Mouse (Mus musculus) hindbrain, embryonic 16.5 days (tissue): Measurements from ENCODE around the gene Trnt1. TPM values are rescaled to one million over a fixed set of nuclear protein-coding genes. Genes with fewer than 3 reads are reported as not detected.
A peak's percentile ranks its signal among the peaks of the same experiment; 100 is the strongest.

Experiments
- ATAC-seq: fragments of 200-750 bp; cut with Nextera tagmentation; 2 replicates; pipeline ENCODE4 v1.8.0; 2017; ENCODE audit warnings: moderate TSS enrichment, moderate library complexity
- H3K27ac ChIP-seq: fragments of 300-500 bp; sonication (generic); 2 replicates; pipeline ENCODE4 v1.5.1; 2014; ENCODE audit warnings: low read depth, mild to moderate bottlenecking, control low read depth, low read length, moderate library complexity
- H3K27me3 ChIP-seq: fragments of 300-500 bp; sonication (generic); replicated peaks from 2 replicates; pipeline ENCODE4 v1.6.1; 2014; ENCODE audit warnings: low read length; ENCODE audit not compliant: control insufficient read depth, insufficient read depth
- H3K36me3 ChIP-seq: fragments of 300-500 bp; sonication (generic); 2 replicates; pipeline ENCODE4 v1.6.1; 2014; ENCODE audit warnings: mild to moderate bottlenecking, low read length, moderate library complexity, mixed read lengths; ENCODE audit not compliant: control insufficient read depth, insufficient read depth
- H3K4me1 ChIP-seq: fragments of 300-500 bp; sonication (generic); 2 replicates; pipeline ENCODE4 v1.6.1; 2014; ENCODE audit warnings: low read depth, low read length; ENCODE audit not compliant: control insufficient read depth, insufficient read depth
- H3K4me2 ChIP-seq: fragments of 300-500 bp; sonication (generic); 2 replicates; pipeline ENCODE4 v1.6.1; 2014; ENCODE audit warnings: mild to moderate bottlenecking, low read length, control low read depth, moderate library complexity
- H3K4me3 ChIP-seq: fragments of 300-500 bp; sonication (generic); 2 replicates; pipeline ENCODE4 v1.5.1; 2014; ENCODE audit warnings: mild to moderate bottlenecking, low read length, control low read depth, moderate library complexity
- H3K9ac ChIP-seq: fragments of 300-500 bp; sonication (generic); 2 replicates; pipeline ENCODE4 v1.6.1; 2014; ENCODE audit warnings: low read depth, mild to moderate bottlenecking, control low read depth, low read length, moderate library complexity
- H3K9me3 ChIP-seq: fragments of 300-500 bp; sonication (generic); 2 replicates; pipeline ENCODE4 v1.6.1; 2014; ENCODE audit warnings: mild to moderate bottlenecking, low read length, moderate library complexity; ENCODE audit not compliant: control insufficient read depth
- WGBS: fragments of 180-500 bp; shearing (Covaris S2); extraction: QIAGEN DNeasy Blood & Tissue Kit; methylation state at CpG from one replicate; pipeline ENCODE4 v1.1.7; 2014; 5-methylcytosine and 5-hydroxymethylcytosine counted together
- polyA plus RNA-seq: library from polyadenylated mRNA; unstranded; fragments of >200 nt; fragmentation: Nextera tagmentation; extraction: Ambion mirVana; gene quantifications from 2 replicates; pipeline ENCODE4 v1.2.1, GENCODE M21; 2015

Gene Trnt1
- polyA plus RNA-seq, 1 experiment from 2014 or later, result 61.9 TPM

DNA sequence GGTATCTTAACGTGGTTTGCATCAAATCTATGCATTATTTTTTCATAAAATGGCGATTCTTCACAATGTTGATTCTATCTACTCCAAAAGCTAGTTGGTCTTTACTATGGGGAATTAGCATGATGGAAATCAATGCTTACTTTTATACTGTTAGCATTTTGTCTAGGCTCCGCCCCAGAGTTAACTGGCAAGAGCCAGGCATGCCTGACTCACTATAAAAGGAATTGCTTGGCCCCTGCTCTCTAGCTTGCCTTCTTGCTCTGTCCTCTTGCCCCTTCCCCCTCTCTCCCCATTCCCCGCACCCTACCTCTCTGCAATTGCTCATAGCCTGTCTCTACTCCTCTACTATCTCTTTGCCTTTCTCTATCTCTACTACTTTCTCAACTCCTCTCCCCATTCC, 2.1 kb upstream of the Trnt1 start:
- H3K4me2 ChIP-seq, result no peak overlapping the region
- H3K4me1 ChIP-seq, result peaks cover 12% of the 10 kb centered on the region
- H3K27ac ChIP-seq, result no peak overlapping the region
- no peak overlapping the region for H3K9ac ChIP-seq
- no peaks in the 10 kb centered on the region for H3K27me3 ChIP-seq
- WGBS, result 75% methylated on average over 4 of the region's 4 CpGs
- no peak overlapping the region for H3K4me3 ChIP-seq
- H3K36me3 ChIP-seq, result 0 out of 2 replicates have a peak, but pooled peaks cover 2% of the 10 kb centered on the region
- no peaks in the 10 kb centered on the region for H3K9me3 ChIP-seq
- no peak for ATAC-seq

DNA sequence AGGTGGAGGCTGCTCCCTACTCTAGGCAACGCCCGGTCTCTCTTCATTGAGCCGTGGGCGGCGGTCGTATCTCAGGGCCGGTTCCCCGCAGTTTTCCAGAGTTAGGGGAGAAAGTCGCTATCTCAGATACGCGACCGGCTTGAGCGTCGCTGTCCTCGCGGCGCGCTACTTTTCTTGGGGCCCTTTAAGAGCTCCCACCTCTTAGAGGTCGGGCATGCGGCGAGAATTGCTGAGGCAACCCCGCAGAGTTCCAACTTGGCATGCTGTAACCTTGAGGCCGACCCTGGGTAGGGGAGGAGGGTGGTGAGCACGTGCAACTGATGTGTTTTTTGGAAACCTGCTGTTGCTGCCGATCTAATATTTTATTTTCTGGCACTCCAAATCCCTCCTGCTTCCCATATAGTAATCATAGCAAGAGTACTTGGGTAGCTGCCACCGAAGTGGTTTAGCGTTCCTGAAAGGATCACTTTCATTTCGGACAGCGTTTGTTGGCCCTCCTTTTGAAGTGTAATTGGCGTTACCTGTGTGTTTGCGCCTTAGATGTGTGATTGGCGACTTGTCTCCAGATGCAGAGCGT, 458 bp downstream of the Trnt1 start:
- H3K4me3 ChIP-seq, result peak overlapping the region; percentile 94
- 2% methylated on average over 33 of the region's 33 CpGs for WGBS
- no peaks in the 10 kb centered on the region for H3K27me3 ChIP-seq
- H3K4me1 ChIP-seq, result peaks cover 12% of the 10 kb centered on the region
- H3K27ac ChIP-seq, result 0 out of 2 replicates have a peak overlapping the region, but pooled peaks have one; percentile 0
- peak overlapping the region; percentile 97 for H3K4me2 ChIP-seq
- ATAC-seq, result no peak
- peaks cover 5% of the 10 kb centered on the region; the same call in 1 of the 2 replicates for H3K36me3 ChIP-seq
- peak overlapping the region; percentile 76 for H3K9ac ChIP-seq
- H3K9me3 ChIP-seq, result no peaks in the 10 kb centered on the region

DNA sequence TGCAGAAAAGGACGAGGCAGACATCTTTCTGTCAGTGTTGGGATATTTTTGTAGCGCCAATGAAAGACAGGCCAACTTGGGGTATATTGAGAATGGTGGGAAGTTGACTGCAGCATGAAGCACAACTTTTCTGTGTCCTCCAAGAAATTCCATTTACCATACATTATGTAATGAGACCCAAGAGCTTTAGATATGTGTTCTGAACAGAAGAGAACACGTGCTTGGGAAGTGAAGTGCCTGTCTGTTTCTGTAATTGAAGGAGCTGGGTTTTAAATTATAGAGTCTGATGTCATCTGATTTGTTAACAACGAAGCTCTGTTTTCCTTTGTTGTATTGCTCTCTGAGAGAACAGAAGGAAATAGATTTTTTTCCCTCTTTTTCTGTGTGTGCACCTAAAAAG, 1.1 kb downstream of the Trnt1 start:
- H3K9ac ChIP-seq, result no peak overlapping the region; the same call in 1 of the 2 replicates
- no peak for ATAC-seq
- H3K4me2 ChIP-seq, result peak overlapping the region; percentile 97
- no peaks in the 10 kb centered on the region for H3K9me3 ChIP-seq
- peaks cover 5% of the 10 kb centered on the region; the same call in 1 of the 2 replicates for H3K36me3 ChIP-seq
- 52% methylated on average over 4 of the region's 4 CpGs for WGBS
- peaks cover 12% of the 10 kb centered on the region for H3K4me1 ChIP-seq
- H3K27ac ChIP-seq, result no peak overlapping the region
- no peaks in the 10 kb centered on the region for H3K27me3 ChIP-seq
- H3K4me3 ChIP-seq, result peak overlapping the region; percentile 94

DNA sequence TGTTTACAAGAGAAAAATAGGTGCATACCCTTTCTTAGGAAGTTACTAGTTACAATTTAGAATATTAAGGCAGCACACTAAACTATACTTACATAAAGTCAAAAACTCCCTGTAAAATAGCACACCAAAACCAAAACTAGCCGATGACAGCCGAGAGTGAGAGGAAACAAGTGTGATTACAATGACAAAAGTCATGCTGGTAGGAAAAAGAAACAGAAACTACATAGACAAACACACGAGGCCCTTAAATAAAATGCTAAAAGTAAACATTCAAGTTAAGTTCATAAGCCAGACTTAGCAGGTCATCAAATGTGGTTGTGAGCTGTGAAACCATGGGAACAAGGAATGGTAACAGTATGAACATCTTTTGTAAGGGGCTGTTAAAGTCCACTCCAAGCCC, 18.2 kb downstream of the Trnt1 start:
- WGBS, result 90% methylated on average over 3 of the region's 3 CpGs
- H3K9ac ChIP-seq, result no peak overlapping the region
- H3K4me2 ChIP-seq, result no peak overlapping the region
- H3K27ac ChIP-seq, result no peak overlapping the region
- H3K4me3 ChIP-seq, result no peak overlapping the region
- H3K27me3 ChIP-seq, result no peaks in the 10 kb centered on the region
- no peaks in the 10 kb centered on the region for H3K4me1 ChIP-seq
- no peaks in the 10 kb centered on the region for H3K9me3 ChIP-seq
- H3K36me3 ChIP-seq, result peaks cover 17% of the 10 kb centered on the region
- no peak for ATAC-seq

DNA sequence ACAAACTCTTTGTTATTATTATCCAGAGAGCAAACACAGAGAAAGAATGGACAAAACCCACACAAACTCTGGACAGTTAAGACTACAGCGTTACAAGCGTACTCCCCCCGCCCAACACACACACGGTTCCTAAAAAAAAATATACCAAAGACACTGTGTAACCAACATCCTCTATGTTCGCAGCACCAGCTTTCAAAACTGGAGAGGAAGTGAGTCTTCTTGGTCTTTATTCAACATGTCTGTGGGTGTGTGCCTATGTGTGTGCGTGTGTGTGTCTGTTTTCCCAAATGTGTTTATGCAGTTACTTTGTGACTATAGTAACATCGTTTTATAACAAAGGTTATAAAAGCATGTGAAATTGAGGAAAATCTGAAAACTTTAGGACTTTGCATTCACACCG, 22.5 kb downstream of the Trnt1 start:
- WGBS, result 92% methylated on average over 8 of the region's 8 CpGs
- peaks cover 22% of the 10 kb centered on the region for H3K36me3 ChIP-seq

DNA sequence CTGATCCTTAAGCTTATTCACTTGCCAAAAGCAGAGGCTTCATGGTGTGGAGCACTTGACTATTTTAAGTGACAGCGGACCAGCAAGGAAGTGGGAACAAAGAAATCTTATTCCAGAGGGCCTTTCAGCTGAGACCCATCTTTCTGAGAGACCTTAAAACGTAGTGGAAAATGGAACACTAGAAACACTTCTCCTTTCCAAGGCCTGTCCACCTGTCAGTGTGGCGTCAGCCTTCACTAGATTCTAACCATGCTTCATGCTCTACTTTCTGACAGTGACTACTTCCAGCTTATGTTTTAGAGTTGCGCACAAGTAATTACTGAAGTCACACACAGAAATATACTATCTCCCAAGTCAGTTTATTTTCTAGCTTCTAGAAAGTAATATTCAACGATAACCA, 23.6 kb downstream of the Trnt1 start:
- Histone ChIP-seq H3K36me3 (peaks cover 22% of the 10 kb centered on the region), H3K27me3 (no peaks in the 10 kb centered on the region), H3K4me3 (no peak overlapping the region), H3K9ac (no peak overlapping the region), H3K4me1 (no peaks in the 10 kb centered on the region), H3K4me2 (no peak overlapping the region), H3K9me3 (no peaks in the 10 kb centered on the region), H3K27ac (no peak overlapping the region)
- WGBS, result 98% methylated on average over 5 of the region's 5 CpGs
- no peak for ATAC-seq

More for the DNA sequence above, 22.5 kb downstream of the Trnt1 start:
- no peak overlapping the region for H3K27ac ChIP-seq
- H3K9me3 ChIP-seq, result no peaks in the 10 kb centered on the region
- no peak overlapping the region for H3K9ac ChIP-seq
- H3K4me3 ChIP-seq, result no peak overlapping the region
- H3K4me2 ChIP-seq, result no peak overlapping the region
- ATAC-seq, result no peak
- H3K27me3 ChIP-seq, result no peaks in the 10 kb centered on the region
- H3K4me1 ChIP-seq, result no peaks in the 10 kb centered on the region

DNA sequence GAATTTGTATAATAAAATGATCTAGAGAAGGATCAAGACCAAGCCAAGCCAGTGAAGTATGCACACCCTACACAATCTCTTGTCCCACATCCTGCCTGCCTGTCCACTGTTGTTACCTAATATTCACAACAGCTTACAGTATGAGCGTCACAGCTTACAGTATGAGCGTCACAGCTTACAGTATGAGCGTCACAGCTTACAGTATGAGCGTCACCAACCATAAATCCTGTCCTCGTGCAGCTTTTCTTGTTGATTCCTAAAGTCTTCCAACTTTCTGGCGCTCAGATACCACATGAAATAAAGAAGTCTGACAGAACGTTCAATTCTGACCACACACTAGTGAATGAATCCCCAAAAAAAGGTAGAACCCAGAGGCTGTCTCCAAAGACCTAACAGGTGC, 24.2 kb downstream of the Trnt1 start:
- WGBS, result 96% methylated on average over 7 of the region's 7 CpGs
- Histone ChIP-seq H3K27ac (no peak overlapping the region), H3K4me2 (no peak overlapping the region), H3K9ac (no peak overlapping the region), H3K4me1 (no peaks in the 10 kb centered on the region), H3K27me3 (no peaks in the 10 kb centered on the region), H3K4me3 (no peak overlapping the region), H3K9me3 (no peaks in the 10 kb centered on the region), H3K36me3 (peaks cover 20% of the 10 kb centered on the region)
- no peak for ATAC-seq

DNA sequence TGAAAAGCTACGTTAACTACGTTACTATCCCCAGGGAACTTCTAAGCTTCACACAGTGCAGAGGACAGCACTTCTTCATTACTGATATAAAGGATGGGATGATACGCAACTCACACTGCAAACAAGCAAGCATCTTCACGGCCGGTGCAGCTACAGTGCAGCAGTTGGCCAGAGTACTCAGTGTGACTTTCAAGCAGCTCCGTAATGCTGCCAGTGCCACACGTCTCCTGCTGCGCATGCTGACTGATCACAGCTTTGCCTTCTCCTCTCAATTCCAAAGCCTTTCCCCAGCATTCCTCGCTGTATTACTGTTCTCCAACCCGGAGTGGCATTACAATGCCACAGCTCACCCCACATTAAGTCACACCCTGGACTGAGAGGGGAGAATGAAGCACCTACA, 24.7 kb downstream of the Trnt1 start:
- Histone ChIP-seq H3K9ac (no peak overlapping the region), H3K4me2 (no peak overlapping the region), H3K27me3 (no peaks in the 10 kb centered on the region), H3K36me3 (peaks cover 18% of the 10 kb centered on the region), H3K4me1 (peaks cover 3% of the 10 kb centered on the region), H3K9me3 (no peaks in the 10 kb centered on the region), H3K27ac (no peak overlapping the region), H3K4me3 (no peak overlapping the region)
- no peak for ATAC-seq
- 95% methylated on average over 10 of the region's 10 CpGs for WGBS

DNA sequence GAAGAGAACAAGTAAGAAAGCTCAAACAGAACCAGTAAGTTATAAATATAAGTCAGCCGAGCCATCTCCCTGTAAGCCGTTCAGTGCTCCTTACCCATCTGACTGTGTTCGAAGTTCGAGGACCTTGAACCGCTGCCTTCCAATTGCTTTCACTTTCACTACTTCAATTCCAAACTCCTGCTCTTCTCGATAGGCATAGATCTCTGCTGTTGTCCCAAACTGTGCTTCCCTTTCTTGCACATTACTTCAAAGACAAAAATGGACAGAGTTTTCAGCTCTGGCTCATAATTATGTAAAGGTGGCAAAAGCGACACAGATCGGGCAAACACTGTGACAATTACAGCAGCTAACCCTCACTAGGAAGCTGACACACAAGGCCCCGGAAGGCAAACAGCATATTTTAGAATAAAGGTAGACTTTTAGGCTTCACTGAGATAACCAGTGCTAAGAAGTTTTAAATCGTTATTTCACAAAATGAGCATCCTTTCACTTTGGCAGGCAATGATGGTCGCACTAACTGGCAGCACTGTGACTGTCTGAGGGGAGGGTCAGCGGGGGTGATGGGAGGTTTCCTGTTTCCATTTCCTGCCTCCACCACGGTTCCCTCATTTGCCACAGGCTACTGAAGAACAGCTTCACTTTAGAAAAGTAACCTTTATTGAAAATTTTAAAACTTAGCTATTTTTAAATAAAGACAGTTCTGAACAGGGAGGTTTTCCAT, 25.3 kb downstream of the Trnt1 start:
- 90% methylated on average over 13 of the region's 13 CpGs for WGBS
- Histone ChIP-seq H3K36me3 (peaks cover 18% of the 10 kb centered on the region), H3K4me2 (no peak overlapping the region), H3K4me3 (no peak overlapping the region), H3K9ac (no peak overlapping the region), H3K4me1 (peaks cover 9% of the 10 kb centered on the region), H3K9me3 (no peaks in the 10 kb centered on the region), H3K27ac (no peak overlapping the region), H3K27me3 (no peaks in the 10 kb centered on the region)
- ATAC-seq, result no peak
